Comparison of ENCODE assay signal across 16 mouse cellular contexts in genomic region chr1:177277361-177277760, GRCm38 (mm10).
"Had no signal": no experiment of that assay in that cellular context is flagged by ENCODE, and none has a peak within 500 bp of the region (broad histone marks: within the 10 kb centered on the region; RNA-seq: fewer than 3 reads in every experiment).

No protein-coding gene starts in this region.

- H3K4me1 ChIP-seq: neural tube, embryonic 13.5 days; neural tube, embryonic 15.5 days; stomach, embryonic 15.5 days had no signal

- H3K4me2 ChIP-seq: neural tube, embryonic 13.5 days; neural tube, embryonic 15.5 days; stomach, embryonic 15.5 days had no signal

- H3K4me3 ChIP-seq: neural tube, embryonic 13.5 days; neural tube, embryonic 15.5 days; stomach, embryonic 15.5 days had no signal

- H3K27me3 ChIP-seq: neural tube, embryonic 13.5 days; neural tube, embryonic 15.5 days; stomach, embryonic 15.5 days had no signal

- H3K36me3 ChIP-seq: neural tube, embryonic 13.5 days; neural tube, embryonic 15.5 days; stomach, embryonic 15.5 days had no signal

- DNase-seq: retina, postnatal 1 day; right cerebral cortex, adult 18-20 months; right cerebral cortex, postnatal 14 days; right cerebral cortex, postnatal 25 days; right cerebral cortex, postnatal 4 days; spleen, adult 18-20 months; thymus, adult 18-20 months; thymus, adult 2 months; thymus, postnatal 14 days; thymus, postnatal 25 days; thymus, postnatal 36 days; thymus, postnatal 4 days had no signal

- H3K9me3 ChIP-seq: neural tube, embryonic 13.5 days; neural tube, embryonic 15.5 days; stomach, embryonic 15.5 days had no signal

- H3K9ac ChIP-seq: neural tube, embryonic 13.5 days; neural tube, embryonic 15.5 days; stomach, embryonic 15.5 days had no signal

- H3K27ac ChIP-seq: neural tube, embryonic 13.5 days; neural tube, embryonic 15.5 days; stomach, embryonic 15.5 days; stomach, postnatal 0 days had no signal
